Mouse (Mus musculus) urinary bladder, postnatal 4 days (tissue): ENCODE data around the gene Unc80.

Source experiments
- DNase-seq, 2 experiments: peaks; one replicate each; pipeline ENCODE4 v3.0.0; 2021 to 2022; ENCODE audit warnings: low spot score in 2 of 2

Gene Unc80

DNA sequence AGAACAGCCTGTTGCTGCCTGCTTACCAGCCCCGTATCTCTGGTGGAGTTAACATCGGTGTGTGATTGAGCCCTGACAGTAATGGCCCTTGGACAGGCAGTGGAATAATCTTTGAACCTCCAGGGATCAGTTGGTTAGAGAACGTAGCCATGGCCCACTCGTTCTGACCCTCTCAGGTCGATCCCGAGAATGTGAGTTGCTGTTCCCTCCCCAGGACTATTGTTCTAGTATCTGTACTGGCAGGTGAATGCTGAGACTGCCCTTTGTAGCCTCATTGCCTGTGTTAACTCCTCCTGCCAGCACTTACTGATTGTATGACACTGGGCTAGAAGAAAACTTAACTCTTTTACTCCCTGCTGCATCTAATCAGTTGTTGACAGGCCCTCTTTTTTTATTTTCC, 236.4 kb downstream of the Unc80 start:
- DNase-seq = no peak

DNA sequence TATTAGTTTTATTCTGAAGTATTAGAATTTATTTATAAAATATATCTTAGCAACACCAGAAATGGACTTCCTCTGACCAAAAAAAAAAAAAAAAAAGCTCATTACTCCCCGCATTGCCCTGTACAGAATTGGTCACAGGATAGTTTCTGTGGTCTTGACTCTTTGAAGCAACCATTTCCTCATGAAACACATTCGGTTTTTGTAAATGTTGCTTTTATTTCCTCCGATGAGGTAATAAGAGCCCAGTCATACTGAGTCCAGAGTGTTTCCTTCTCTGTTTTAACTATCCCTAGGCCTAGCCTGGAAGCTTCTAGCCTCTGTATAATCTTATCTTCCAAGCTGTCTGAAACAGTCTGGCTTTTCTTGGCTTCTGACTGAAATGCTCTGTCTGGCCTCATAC, 244.7 kb downstream of the Unc80 start:
- DNase-seq = no peak

DNA sequence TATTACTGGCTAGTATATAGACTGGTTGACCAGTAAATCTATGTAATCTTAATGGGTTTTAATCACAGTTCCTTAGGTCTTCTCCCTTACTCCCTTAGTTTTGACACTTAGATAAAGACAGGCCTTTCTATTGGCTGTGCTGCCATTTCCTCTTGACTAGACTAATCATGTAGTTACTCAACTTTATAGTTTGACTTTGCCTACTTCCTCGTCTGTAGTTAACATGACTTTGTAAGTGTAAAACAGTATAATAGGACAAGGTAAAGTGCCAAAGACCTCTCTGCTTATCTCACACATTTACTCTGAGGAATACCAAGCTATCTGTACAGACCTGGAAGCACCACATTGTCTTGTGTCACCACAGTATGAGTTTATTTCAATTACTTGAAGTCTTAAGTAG, 262.4 kb downstream of the Unc80 start:
- DNase-seq = no peak
